Mouse (Mus musculus): ENCODE results near the gene Nsg2.

The Nsg2 gene

GRCm38 (mm10) chr11:32087376-32087775 is 87.1 kb downstream of the Nsg2 start:
- no peak for DNase-seq

- DNase-seq = no peak
Observed at GRCm38 (mm10) chr11:32087779-32088442, 87.6 kb downstream of the Nsg2 start.

- no peak for DNase-seq
Observed at GRCm38 (mm10) chr11:32095793-32096192, 95.5 kb downstream of the Nsg2 start.

GRCm38 (mm10) chr11:32096346-32096745 is 96.1 kb downstream of the Nsg2 start:
- DNase-seq = no peak

GRCm38 (mm10) chr11:32101059-32101632 is 100.9 kb downstream of the Nsg2 start:
- DNase-seq = no peak

GRCm38 (mm10) chr11:32102976-32103375 is 102.7 kb downstream of the Nsg2 start:
- DNase-seq = no peak

GRCm38 (mm10) chr11:32104406-32105116 is 104.3 kb downstream of the Nsg2 start:
- no peak for DNase-seq

- no peak for DNase-seq
Observed at GRCm38 (mm10) chr11:32105750-32106646, 105.7 kb downstream of the Nsg2 start.

GRCm38 (mm10) chr11:32106647-32106985 is 106.4 kb downstream of the Nsg2 start:
- DNase-seq = no peak

- DNase-seq = no peak
Observed at GRCm38 (mm10) chr11:32108441-32108840, 108.2 kb downstream of the Nsg2 start.
